Mouse (Mus musculus): Measurements from ENCODE around the gene Zglp1.

The Zglp1 gene

DNA sequence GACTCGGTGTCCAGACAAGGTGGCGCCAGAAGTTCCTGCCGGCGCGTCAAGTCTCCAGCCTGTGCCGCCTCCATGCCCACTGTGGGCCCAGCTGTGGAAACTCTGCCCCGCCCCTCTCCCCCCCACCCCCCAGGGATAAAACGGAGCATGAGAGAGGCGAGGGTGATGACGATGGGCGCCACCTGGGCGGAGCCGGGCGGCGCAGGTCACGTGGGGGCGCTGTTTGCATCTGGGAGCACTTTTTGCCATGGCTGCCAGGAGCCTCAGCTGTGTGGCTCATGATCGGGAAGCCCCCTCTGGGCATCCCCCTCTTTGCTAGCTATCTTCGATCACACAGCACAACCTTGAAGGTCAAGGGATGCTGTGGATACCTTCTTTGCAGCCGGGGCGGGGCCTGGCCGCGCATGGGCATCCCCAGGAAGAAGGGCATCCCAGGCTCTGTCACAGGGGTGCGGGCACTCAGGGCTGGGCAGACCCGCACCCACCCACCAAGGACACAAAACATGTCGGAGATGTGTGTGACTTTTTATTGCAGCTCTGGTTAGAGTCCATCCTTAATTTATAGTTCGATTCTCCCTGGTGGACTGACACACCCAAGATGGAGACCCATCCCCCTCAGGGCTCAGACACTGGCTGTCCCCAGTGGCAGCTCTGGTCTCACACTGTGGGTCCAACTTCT lies at the start of gene Zglp1:
Gene Zglp1, minus strand, starts transcription at position 88 of the 679 bp plus-strand sequence.
- DNase-seq (ENCODE audit: low spot score in 2 of 2): no peak

DNA sequence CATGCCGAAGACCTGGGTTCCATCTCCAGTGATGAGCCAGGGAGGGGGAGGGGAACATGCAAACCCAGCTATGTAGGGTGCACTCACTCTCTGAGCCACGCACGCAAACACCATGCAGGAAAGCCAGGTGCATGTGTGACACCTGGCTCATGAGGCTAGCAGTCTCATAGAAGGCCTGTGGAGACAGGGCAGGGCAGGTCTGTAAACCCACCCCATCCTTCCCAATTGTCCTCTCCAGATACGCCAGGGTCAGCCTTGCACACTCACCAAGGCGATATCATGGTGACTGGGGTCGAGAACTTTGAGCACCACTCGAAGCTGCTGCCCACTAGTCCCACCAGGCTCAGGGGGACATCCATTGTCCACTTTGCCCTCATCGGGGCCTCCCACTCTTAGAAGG lies 48.2 kb upstream of the Zglp1 start:
- DNase-seq (ENCODE audit: low spot score in 2 of 2): no peak

DNA sequence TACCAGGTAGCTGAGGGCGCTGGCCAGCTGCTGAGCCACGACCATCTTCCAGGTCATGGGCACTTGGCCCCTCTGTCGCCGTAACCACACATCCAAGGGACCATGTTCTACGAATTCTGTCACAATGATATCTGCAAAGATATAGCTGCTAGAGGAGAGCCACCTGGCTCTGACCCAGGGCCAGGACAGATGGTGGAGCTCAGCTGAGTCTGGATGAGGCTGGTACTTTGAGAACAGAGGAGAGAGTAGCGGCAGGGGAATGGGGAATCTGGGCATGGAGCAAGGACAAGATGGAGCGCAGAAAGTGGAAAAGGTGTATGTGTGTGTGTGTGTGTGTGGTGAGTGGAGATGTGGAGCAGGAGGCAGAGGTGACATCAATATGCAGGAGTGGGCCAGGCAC lies 47.3 kb upstream of the Zglp1 start:
- no peak for DNase-seq (ENCODE audit: low spot score in 2 of 2)

DNA sequence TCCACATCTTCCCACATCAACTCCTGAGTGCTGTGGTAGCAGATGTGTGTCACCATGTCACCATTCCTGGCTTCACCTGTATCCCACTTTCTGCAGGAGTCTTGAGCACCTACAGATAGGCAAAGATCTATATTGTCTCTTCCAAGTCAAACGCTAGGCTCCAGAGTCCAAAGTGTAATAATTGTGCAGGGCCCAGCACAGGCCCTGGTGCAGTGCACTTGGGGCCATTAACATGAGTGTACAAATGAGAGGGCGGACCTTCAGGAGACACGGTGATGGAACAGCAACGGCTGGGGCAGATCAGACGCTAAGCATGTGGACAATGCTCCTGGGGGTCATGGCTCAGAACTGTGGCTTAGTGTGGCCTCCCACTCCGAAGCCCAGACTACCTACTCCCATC lies 46.9 kb upstream of the Zglp1 start:
- no peak for DNase-seq (ENCODE audit: low spot score in 2 of 2)

DNA sequence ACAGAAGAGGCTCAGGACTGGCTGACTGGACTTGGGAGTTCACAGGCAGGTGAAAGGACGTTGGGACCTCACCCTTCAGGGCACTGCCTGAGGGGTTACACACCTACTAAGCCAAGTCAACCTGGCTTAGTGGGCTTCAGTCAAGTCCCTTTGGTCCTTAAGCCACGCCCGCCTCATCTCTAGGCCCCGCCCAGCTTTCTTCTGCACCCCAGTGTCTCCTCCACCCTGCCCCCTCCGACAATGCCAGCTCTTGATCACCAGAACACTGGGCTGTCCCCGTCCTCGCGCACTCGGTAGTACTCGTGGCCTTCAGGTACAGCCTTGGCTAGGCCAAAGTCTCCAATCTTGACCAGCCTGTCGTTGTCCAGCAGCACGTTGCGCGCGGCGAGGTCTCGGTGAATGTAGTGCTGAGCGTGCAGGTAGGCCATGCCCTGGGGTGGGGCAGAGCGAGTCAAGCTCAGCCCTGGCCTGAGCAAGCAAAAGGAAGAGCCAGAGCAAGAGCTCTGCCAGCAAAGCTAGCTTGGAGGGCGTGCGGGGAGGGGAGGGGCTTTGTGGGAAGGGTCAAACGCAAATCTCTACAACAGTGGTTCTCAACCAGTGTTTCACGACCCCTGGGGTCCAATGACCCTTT lies 40.8 kb upstream of the Zglp1 start:
- DNase-seq (ENCODE audit: low spot score in 2 of 2): no peak

DNA sequence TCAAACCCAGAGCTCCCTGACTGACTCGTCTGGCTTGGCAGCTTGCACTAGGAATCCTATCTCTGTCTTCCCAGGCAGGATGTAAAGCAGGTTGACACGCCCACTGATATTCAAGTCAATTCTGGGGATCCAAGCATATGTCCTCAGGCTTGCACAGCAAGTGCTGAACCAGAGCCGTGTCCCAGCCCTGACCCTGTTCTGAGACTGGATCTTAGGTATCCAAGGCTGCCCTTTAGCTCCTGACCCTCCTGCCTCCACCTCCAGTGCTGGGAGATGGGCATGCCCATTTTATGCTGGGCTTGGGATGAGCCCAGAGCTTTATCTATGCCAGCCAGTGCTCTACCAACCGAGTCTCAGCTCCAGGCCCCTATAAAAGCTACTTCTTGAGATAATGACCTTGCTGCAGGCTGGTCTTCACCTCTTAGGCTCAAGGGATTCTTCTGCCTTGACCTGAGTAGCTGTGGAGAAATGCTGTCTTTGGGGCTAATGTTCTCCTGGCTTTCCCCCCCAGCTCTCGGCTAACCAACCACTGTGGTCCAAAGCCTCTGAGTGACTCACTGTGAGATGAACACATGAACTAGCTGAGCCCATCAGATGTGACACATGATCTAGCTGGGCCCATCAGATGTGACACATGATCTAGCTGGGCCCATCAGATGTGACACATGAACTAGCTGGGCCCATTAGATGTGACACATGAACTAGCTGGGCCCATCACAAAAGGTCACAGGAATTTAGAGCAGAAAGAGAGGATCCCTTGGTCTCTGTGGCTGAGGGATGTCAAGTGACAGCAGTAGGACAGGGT lies 39.1 kb upstream of the Zglp1 start:
- DNase-seq (ENCODE audit: low spot score in 2 of 2): no peak

DNA sequence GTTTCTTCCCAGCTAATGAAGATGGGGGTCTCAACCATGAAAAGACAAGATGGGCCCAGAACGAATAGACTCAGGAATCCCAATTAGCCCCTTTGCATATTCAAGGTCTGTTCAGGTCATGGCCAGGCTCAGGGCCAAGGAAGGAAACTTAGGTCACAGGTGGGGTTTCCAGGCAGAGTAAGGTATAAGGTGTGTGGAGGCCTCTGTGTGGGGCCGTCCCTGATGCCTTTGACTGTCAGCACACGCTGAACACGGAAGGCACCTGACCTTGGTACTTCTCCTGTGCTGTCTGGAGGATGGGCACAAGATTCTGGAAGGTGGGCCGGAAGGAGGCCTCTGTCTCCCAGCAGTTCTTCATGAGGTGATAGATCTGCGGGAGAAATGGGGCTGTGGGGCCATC lies 37.9 kb upstream of the Zglp1 start:
- no peak for DNase-seq (ENCODE audit: low spot score in 2 of 2)

DNA sequence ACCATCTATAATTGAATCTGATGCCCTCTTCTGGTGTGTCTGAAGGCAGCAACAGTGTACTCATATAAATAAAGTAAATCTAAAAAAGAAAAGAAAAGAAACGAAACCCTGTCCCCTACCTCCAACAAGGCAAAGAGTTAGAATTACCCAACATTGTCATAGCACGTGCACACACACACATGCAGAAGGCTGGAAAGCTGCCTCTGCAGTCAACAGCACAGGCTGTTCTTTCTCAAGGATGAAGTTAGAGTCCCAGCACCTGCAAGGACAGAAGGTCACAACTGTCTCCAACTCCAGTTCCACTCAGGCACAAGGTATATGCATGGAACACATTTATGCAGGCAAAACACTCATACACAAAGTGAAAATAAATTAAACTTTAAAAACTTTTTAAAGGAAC lies 35.2 kb upstream of the Zglp1 start:
- DNase-seq (ENCODE audit: low spot score in 2 of 2): no peak

DNA sequence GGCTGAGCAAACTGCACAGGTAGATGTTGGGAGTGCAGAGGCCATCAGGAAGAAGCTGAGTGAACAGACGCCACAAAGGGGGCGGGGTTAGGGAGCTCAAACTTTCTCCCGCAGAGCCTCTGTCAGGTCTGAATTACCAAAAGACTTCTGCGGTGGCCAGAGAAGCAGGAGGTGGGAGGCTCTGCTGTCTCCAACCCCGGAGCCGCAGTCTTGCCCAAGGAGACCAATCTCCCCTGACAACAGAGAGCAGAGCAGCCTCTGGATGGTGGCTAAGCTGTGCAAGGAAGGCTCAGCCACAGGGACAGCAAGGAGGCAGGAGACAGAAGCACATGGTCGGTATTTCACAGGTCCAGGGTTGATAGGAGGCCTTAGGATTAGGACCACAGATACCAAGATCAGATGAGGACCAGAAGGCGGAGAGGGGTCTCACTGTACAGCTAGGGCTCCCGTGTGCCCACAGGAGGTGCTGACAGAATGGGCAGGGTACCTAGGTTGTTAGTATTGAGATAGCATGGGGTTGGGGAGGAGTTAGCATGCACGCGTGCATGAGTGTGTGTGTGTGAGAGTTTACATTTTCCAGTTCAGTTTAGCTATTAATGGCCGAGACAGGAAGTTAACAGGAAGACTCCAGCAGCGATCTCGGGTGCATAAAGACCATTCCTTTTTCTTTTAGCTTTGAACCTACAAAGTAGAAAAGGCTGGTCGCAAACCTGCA lies 33.7 kb upstream of the Zglp1 start:
- no peak for DNase-seq (ENCODE audit: low spot score in 2 of 2)

DNA sequence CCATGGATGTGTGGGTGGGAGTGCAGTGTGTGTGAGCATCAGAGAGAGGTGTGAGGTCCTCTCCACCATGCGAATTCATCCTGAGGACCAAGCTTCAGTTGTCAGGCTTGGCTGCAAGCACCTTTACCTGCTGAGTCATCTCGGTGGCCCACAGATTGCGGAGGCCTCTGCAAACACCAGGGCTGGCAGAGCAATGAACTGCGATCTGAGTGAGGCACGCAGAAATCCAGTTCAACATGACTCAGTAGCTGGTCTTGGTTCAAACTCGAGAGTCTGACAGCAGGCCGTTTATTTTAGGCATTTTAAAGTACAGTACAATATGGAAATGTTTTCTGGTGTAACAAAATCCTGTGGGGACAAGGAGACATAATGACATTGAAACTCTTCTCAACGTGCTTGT lies 30.9 kb upstream of the Zglp1 start:
- peak in 1 of 2 experiments; percentile 42 for DNase-seq (ENCODE audit: low spot score in 2 of 2)

DNA sequence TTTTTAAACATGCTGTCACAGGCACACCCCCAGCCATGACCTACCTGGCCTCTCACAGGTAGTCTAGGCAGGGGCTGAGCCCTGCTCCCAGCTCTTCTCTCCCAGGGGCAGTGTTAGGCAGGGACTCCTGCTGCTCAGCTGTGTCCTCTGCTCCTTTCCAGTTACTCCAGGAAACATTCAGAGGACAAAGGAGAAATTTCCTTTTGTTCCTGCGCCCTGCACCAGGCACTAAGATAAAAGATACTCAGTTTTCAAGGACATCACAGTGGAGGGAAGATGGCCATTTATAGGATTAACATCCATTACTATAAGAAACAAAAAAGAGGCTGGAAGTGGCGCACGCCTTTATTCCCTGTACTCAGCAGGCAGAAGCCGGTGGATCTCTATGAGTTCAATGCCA lies 29.1 kb upstream of the Zglp1 start:
- no peak for DNase-seq (ENCODE audit: low spot score in 2 of 2)

DNA sequence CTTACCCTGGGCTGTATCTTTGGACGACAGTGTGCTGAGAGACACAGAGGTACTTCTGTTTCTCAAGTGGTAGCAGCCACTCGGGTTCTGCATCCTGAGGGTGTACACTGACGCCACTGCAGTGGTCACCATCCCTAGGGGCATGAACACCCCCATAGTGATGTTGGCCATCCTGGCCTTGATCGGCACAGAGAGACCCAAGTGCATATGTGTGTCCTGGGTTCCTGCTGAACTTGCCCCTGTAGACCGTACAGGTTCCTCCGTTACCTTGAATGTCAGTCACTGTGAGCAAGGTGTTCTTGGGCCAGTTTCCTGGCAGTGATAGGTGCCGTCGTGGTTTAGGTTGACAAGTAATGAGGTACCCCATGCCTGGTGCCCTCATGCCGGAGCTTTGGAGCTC lies 26.5 kb upstream of the Zglp1 start:
- DNase-seq (ENCODE audit: low spot score in 2 of 2): no peak

DNA sequence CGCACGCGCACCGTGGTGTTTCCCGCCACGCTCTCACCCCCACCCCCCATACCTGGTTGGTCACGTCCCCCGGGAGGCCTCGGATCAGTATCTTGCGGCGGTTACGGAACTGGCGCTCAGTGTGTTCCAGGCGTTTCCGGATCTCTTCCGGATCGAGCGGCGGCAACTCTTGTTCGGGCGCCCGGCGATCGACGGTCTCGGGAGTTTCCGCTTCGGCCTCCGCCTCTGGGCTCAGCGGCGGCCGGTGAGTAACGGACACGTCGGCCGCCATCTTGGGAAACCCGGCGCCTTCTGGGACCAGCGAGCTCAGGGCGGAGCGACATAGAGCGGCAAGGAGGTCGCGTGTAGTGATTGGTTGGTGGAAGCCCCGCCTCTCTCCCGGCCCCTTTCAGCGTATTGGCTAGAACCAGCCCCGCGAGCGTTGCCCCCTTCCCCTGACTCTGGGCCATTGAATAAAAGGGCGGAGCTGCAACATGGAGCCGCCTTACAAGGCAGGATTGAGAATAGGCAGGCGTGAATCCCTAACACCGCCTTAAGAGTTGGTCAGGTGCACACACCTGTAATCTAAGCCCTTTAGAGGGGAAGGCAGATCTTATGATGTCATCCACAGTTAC lies 24.9 kb upstream of the Zglp1 start, which contains the start of the genes Gm38431 and Raver1:
Gene Gm38431, minus strand, starts transcription at position 291 of the 614 bp plus-strand sequence.
Gene Raver1, minus strand, starts transcription at position 302 of the 614 bp plus-strand sequence.
- DNase-seq (ENCODE audit: low spot score in 2 of 2): peak; percentile 91 to 97

DNA sequence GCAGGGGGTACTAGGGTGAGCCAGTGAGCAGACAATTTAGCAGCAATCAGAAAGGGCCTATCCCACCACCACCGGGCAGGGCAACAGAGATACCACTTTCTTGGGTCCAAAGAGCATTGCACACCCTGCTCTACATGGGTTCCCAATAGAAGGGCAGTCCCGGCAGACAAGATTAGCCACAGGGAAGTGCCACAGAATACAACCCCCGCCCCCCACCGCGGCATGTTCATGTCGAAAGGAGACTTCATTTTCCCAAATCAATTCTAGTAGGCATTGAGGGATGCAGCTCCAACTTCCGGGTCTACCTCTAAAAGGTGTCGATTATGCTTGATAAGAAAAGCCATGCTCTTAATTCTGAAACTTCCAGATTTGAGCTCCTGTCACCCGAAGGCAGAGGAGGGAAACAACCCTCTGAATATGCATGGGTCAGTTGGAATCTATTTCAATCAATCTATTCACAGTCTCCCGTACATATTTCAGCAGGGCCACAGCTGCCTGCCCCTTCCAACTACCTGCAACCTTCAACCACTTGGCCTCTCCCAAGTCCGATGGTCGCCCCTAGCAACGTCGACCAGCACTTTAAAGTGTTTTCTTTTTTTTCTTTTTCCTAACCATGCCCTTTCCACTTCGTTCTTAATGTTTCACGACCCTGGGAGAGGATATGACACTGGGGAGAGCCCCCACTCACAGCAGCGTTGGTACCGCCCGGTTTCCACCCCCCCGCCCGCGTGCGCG lies 24.2 kb upstream of the Zglp1 start:
- DNase-seq (ENCODE audit: low spot score in 2 of 2): peak in 1 of 2 experiments; percentile 28

DNA sequence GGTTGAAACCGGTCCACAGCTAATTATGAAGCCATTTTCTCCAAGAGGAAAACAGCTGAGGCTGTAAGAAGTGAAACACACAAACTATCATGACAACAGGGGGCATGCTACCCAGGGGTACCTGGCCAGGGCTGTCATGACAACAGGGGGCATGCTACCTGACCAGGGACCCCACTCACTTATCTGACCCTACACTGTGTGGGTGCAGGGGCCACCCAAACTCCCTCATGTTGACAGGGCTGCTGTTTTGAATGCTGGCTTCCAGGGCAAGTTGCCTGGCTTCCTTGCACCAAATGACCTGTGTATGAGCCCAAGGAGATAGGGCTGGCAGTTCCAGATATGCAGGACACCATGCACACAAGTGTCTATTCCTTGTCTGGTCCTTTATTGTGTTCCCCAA lies 23.6 kb upstream of the Zglp1 start:
- no peak for DNase-seq (ENCODE audit: low spot score in 2 of 2)

DNA sequence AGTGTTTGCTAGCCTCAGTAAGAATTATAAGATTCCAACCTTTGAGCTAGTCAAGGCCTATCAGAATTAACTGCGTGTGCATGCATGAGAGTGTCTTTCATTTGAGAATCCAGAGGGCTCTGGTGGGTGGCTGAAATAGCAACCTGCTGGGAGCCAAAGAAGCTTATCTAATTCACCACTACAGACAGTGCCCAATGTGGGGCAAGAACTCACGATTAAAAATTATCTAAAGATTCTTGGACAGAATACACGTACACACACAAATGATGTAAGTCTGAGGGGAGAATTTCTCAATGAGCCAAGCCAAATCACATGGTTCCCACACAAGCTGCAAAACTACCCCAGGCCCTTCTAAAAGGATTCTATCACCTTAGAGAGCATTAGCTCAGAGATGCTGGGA lies 16.4 kb upstream of the Zglp1 start:
- no peak for DNase-seq (ENCODE audit: low spot score in 2 of 2)

DNA sequence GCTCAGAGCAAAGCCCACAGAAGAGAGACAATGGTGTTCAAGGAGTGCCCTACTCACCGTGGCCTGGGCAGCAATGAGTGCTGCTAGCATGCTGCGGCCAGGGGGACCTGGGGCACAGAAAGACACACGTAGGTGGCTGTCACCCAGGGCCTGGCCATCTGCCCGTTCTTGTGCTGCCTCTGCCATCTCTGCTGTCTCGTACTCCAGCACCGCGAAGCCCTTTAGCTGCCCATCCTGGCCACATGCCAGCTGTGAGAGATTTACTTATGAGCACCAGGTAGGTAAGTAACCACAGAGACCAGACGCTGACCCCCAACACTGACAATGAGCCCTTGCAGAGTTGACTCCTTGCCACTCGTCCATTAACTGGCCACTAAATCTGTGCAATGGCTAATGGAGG lies 14.2 kb upstream of the Zglp1 start:
- no peak for DNase-seq (ENCODE audit: low spot score in 2 of 2)

DNA sequence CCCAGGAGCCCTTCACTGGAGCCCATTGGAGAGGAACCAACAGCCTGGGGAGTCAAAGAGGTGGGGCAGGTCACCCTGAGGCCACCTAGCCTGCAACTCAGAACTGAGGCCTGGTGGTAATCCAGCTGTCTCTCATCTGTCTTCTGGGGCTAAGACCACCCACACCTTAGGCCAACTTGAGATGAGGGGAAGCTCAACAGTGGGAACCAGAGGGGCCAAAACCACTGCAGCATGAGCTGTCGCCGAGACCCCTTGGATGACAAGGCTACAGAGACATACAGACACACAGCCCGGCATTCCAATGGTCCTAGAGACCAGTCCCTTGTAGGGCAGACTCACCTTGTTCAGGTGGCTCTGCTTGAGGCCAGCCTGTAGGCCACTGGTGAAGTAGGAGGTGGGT lies 8.7 kb upstream of the Zglp1 start:
- no peak for DNase-seq (ENCODE audit: low spot score in 2 of 2)

DNA sequence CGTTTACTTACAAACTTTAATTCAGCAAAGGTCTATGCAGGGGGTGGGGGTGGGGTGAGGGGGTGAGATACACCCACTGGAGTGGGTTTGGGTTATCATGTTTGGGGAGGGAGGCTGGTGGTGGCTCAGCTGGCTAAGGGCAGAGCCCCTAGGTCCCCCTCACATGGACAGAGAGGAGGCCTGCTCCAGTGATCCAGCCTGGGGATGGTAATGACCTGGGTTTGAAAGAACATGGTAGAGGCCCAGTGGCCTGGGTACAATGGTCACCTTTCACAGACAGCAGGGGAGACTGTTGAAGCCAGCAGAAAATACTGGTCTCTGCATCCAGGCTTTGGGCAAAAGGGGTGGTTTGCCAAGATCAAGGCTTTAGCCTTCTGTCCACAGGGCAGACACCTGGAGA lies 7.3 kb upstream of the Zglp1 start:
- no peak for DNase-seq (ENCODE audit: low spot score in 2 of 2)

DNA sequence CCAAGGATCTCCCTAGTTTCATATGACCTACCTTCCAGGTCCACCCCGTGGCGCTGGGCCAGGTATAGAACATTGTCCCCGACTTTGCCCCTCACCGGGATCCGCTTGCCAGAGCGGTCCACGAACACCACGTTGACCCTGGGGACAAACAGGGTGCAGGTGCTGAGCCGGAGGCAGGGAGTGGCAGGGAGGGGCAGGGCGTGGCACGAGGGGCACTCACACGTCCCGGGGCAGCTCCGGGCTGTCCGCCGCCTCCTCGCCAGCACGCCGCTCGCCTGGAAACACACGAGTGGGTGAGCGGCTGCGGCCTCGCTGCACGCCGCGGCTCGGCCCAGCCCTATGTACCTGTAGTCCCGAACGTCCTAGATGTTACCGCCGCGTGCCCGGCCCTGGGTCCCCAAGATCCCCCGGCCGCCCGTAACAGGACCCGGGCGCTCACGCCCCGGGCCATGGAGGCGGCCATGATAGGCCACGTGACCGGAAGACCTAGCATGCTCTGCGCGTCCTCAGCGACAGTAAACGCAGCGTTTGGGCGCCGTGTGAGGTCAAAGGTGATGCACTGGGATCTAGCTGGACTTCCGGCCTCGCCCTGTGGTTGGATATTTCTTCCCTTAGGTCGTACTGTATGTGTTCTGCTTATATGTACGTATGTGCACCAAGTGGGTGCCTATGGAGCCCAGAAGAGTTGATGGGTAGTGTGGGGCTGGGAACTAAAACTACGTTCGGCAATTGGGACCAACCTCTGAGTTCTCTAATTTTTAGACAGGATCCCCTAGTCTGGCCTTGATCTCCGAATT lies 6.3 kb upstream of the Zglp1 start, which contains the start of the genes Gm49373 and Fdx1l:
Gene Gm49373, minus strand, starts transcription at position 53 of the 797 bp plus-strand sequence.
Gene Fdx1l, minus strand, starts transcription at position 571 of the 797 bp plus-strand sequence.
- peak; percentile 82 to 88 for DNase-seq (ENCODE audit: low spot score in 2 of 2)

Data from urinary bladder, adult 18-20 months (tissue).